Mouse (Mus musculus): ENCODE results near the gene Kcnk6. TPM values are rescaled to one million over a fixed set of nuclear protein-coding genes. Genes with fewer than 3 reads are reported as not detected.

The Kcnk6 gene
- total and polyA plus RNA-seq, 3 experiments: 1.4 to 5.2 TPM; not detected in 1

DNA sequence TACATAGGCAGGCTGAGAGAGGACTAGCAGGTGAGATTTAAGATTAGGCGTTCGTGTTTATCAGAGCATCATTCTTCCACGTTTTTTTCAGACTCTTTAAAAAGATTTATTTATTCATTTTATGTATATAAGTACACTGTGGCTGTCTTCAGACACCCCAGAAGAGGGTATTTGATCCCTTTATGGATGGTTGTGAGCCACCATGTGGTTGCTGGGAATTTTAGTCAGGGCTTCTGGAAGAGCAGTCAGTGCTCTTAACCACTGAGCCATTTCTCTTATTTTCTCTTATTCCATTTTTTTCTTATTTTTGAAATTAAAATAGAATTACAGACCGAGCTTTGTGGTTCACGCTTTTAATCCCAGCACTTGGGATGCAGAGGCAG lies 51.5 kb downstream of the Kcnk6 start:
- Histone ChIP-seq H3K36me3 (ENCODE audit: control insufficient read depth in 1 of 2, insufficient read depth in 2 of 2, low read length in 2 of 2) (peaks cover 0 to 6% of the 10 kb centered on the region in 2 experiments), H3K9ac (ENCODE audit: control insufficient read depth, low read depth, low read length, poor library complexity, severe bottlenecking) (peak overlapping the region; percentile 53), H3K4me1 (ENCODE audit: control insufficient read depth in 1 of 2, insufficient read depth in 2 of 2, low read length in 2 of 2) (peaks cover 0 to 15% of the 10 kb centered on the region in 2 experiments; a peak in 3 of 4 replicates), H3K27me3 (ENCODE audit: control insufficient read depth in 1 of 2, insufficient read depth in 2 of 2, low read length in 2 of 2) (no peaks in the 10 kb centered on the region), H3K9me3 (replicated peaks; ENCODE audit: insufficient read depth, low read length) (no peaks in the 10 kb centered on the region), H3K4me3 (ENCODE audit: control insufficient read depth in 1 of 2, insufficient read depth in 1 of 2, low read depth in 2 of 2, low read length in 2 of 2) (peak overlapping the region; percentile 63 to 95), H3K27ac (ENCODE audit: control insufficient read depth, low read depth, low read length) (peak overlapping the region; percentile 14; the same call in 1 of the 2 replicates), H3K79me2 (ENCODE audit: control insufficient read depth, insufficient read depth, low read length, poor library complexity) (peaks cover 23% of the 10 kb centered on the region)
- DNase-seq (ENCODE audit: low read depth, low spot score): no peak
- TF ChIP-seq UBTF (IDR thresholded peaks at IDR 0.05; ENCODE audit: borderline replicate concordance, insufficient read depth, low read depth, low read length) (no peak), HCFC1 (IDR thresholded peaks at IDR 0.05; ENCODE audit: low read depth, low read length) (no peak), RAD21 (IDR thresholded peaks at IDR 0.05; ENCODE audit: low read depth, low read length) (no peak), USF1 (IDR thresholded peaks at IDR 0.05; ENCODE audit: low read depth, low read length) (no peak), ZKSCAN1 (IDR thresholded peaks at IDR 0.05; ENCODE audit: low read depth, low read length) (no peak), MYC (IDR thresholded peaks at IDR 0.05; ENCODE audit: low read depth, low read length) (peak; percentile 11; the same call in 1 of the 2 replicates), GATA1 (IDR thresholded peaks at IDR 0.05; ENCODE audit: low read depth, low read length) (0 out of 2 replicates have a peak, but pooled peaks have one; percentile 13), MYB (IDR thresholded peaks at IDR 0.05; ENCODE audit: low read depth, low read length) (no peak), CTCF (IDR thresholded peaks at IDR 0.05 in 2 of 3, conservative IDR thresholded peaks at IDR 0.05 in 1 of 3; ENCODE audit: control insufficient read depth in 1 of 3, insufficient read depth in 1 of 3, low read depth in 2 of 3, low read length in 3 of 3, poor library complexity in 1 of 3, severe bottlenecking in 1 of 3) (no peak; a peak in 1 of 6 replicates), JUND (IDR thresholded peaks at IDR 0.05; ENCODE audit: low read depth, low read length) (no peak), TAL1 (IDR thresholded peaks at IDR 0.05; ENCODE audit: low read length) (no peak), MXI1 (IDR thresholded peaks at IDR 0.05; ENCODE audit: low read depth, low read length) (peak; percentile 24; the same call in 1 of the 2 replicates), E2F4 (IDR thresholded peaks at IDR 0.05; ENCODE audit: borderline replicate concordance, low read depth, low read length) (no peak), MAFK (IDR thresholded peaks at IDR 0.05; ENCODE audit: borderline replicate concordance, low read depth, low read length) (no peak), SIN3A (IDR thresholded peaks at IDR 0.05; ENCODE audit: low read length) (no peak), EP300 (IDR thresholded peaks at IDR 0.05; ENCODE audit: low read depth in 1 of 2, low read length in 2 of 2) (no peak), POLR2A (IDR thresholded peaks at IDR 0.05; ENCODE audit: control insufficient read depth in 1 of 2, insufficient read depth in 1 of 2, low read depth in 1 of 2, low read length in 2 of 2, poor library complexity in 1 of 2) (no peak), POLR2AphosphoS5 (IDR thresholded peaks at IDR 0.05; ENCODE audit: borderline replicate concordance, low read depth, low read length) (no peak)

DNA sequence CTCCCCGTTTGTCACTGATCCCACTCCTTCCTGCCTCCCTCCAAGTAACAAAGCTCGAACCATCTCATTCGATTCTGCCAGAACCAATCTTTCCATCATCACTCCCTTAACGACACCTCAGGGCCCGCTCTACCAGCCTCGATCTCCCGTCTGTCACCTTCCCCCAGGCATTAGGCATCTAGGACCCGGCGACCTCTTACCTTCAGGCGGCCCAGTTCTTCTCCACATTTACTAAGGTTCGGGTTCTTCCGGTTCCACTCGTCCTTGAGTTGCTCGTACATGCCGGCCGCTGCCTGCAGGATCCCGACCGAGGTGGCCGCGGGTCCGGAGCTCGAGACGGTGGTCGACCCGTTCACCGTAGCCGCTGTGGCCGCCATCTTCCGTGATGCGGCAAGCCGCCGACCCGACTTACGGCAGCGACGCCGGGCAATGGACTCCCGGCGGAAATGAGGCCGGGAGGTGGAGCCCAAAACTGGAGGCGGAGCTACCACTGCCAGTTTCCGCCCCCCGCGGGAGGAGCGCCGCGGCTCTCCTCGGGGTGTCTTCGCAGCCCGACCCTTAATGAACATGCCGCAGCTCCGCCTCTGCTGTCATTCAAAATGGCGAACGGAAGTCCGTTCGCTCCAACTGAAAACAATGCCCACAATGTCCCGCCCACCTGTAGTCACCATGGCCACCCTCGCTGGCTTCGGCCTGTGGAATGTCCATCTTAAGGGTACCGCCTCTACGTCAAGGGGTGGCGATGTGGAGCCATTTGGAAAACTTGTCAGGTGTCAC lies 52.0 kb downstream of the Kcnk6 start, which contains the start of gene Psmd8:
TSS of gene Psmd8 (minus strand) at position 625 of the 777 bp plus-strand sequence.
- Histone ChIP-seq H3K9ac (ENCODE audit: control insufficient read depth, low read depth, low read length, poor library complexity, severe bottlenecking) (peak within 1 kb of the TSS; percentile 82), H3K27ac (ENCODE audit: control insufficient read depth, low read depth, low read length) (peak within 1 kb of the TSS; percentile 23), H3K4me1 (ENCODE audit: control insufficient read depth in 1 of 2, insufficient read depth in 2 of 2, low read length in 2 of 2) (peaks cover 0 to 15% of the 10 kb centered on the region in 2 experiments; a peak in 3 of 4 replicates), H3K27me3 (ENCODE audit: control insufficient read depth in 1 of 2, insufficient read depth in 2 of 2, low read length in 2 of 2) (no peaks in the 10 kb centered on the region), H3K4me3 (ENCODE audit: control insufficient read depth in 1 of 2, insufficient read depth in 1 of 2, low read depth in 2 of 2, low read length in 2 of 2) (peak within 1 kb of the TSS; percentile 90 to 97), H3K79me2 (ENCODE audit: control insufficient read depth, insufficient read depth, low read length, poor library complexity) (peaks cover 23% of the 10 kb centered on the region), H3K9me3 (replicated peaks; ENCODE audit: insufficient read depth, low read length) (no peaks in the 10 kb centered on the region), H3K36me3 (ENCODE audit: control insufficient read depth in 1 of 2, insufficient read depth in 2 of 2, low read length in 2 of 2) (peaks cover 0 to 6% of the 10 kb centered on the region in 2 experiments)
- DNase-seq (ENCODE audit: low read depth, low spot score): peak; percentile 98
- TF ChIP-seq MAZ (IDR thresholded peaks at IDR 0.05; ENCODE audit: low read depth, low read length): no peak; the same call in 1 of the 2 replicates
- TF ChIP-seq MYB (IDR thresholded peaks at IDR 0.05; ENCODE audit: low read depth, low read length): peak; percentile 70
- peak; percentile 79 for TF ChIP-seq MAX (IDR thresholded peaks at IDR 0.05; ENCODE audit: low read length)
- 0 out of 6 replicates have a peak, but pooled peaks of 1 of the 3 experiments have one; percentile 11 for TF ChIP-seq CTCF (IDR thresholded peaks at IDR 0.05 in 2 of 3, conservative IDR thresholded peaks at IDR 0.05 in 1 of 3; ENCODE audit: control insufficient read depth in 1 of 3, insufficient read depth in 1 of 3, low read depth in 2 of 3, low read length in 3 of 3, poor library complexity in 1 of 3, severe bottlenecking in 1 of 3)
- peak; percentile 3; the same call in 1 of the 2 replicates for TF ChIP-seq UBTF (IDR thresholded peaks at IDR 0.05; ENCODE audit: borderline replicate concordance, insufficient read depth, low read depth, low read length)
- TF ChIP-seq POLR2AphosphoS2 (IDR thresholded peaks at IDR 0.05; ENCODE audit: low read length): peak; percentile 91
- peak; percentile 94 for TF ChIP-seq NELFE (IDR thresholded peaks at IDR 0.05; ENCODE audit: low read depth, low read length)
- TF ChIP-seq BHLHE40 (IDR thresholded peaks at IDR 0.05; ENCODE audit: borderline replicate concordance, low read depth, low read length): no peak
- TF ChIP-seq HCFC1 (IDR thresholded peaks at IDR 0.05; ENCODE audit: low read depth, low read length): peak; percentile 87
- TF ChIP-seq MXI1 (IDR thresholded peaks at IDR 0.05; ENCODE audit: low read depth, low read length): peak; percentile 81
- TF ChIP-seq TCF12 (IDR thresholded peaks at IDR 0.05; ENCODE audit: low read depth, low read length): peak; percentile 56
- no peak for TF ChIP-seq SMC3 (IDR thresholded peaks at IDR 0.05; ENCODE audit: low read depth, low read length)
- TF ChIP-seq MEF2A (IDR thresholded peaks at IDR 0.05; ENCODE audit: extremely low read depth, insufficient replicate concordance, low read depth, low read length, poor library complexity, severe bottlenecking): peak; percentile 57; the same call in 1 of the 2 replicates
- no peak for TF ChIP-seq CHD2 (IDR thresholded peaks at IDR 0.05; ENCODE audit: low read length)
- TF ChIP-seq POLR2A (IDR thresholded peaks at IDR 0.05; ENCODE audit: control insufficient read depth in 1 of 2, insufficient read depth in 1 of 2, low read depth in 1 of 2, low read length in 2 of 2, poor library complexity in 1 of 2): peak; percentile 92 to 93
- peak; percentile 67; the same call in 1 of the 2 replicates for TF ChIP-seq TBP (IDR thresholded peaks at IDR 0.05; ENCODE audit: low read depth, low read length)
- TF ChIP-seq MYC (IDR thresholded peaks at IDR 0.05; ENCODE audit: low read depth, low read length): 0 out of 2 replicates have a peak, but pooled peaks have one; percentile 48
